Mouse (Mus musculus): ENCODE results near the gene Pfdn2. TPM values are rescaled to one million over a fixed set of nuclear protein-coding genes. Genes with fewer than 3 reads are reported as not detected.

The Pfdn2 gene
- polyA plus RNA-seq, 1 experiment: 11.9 TPM

GRCm38 (mm10) chr1:171328244-171328643 is 17.2 kb upstream of the Pfdn2 start:
- Histone ChIP-seq H3K9me3 (no peaks in the 10 kb centered on the region), H3K4me1 (peaks cover 57% of the 10 kb centered on the region)

DNA sequence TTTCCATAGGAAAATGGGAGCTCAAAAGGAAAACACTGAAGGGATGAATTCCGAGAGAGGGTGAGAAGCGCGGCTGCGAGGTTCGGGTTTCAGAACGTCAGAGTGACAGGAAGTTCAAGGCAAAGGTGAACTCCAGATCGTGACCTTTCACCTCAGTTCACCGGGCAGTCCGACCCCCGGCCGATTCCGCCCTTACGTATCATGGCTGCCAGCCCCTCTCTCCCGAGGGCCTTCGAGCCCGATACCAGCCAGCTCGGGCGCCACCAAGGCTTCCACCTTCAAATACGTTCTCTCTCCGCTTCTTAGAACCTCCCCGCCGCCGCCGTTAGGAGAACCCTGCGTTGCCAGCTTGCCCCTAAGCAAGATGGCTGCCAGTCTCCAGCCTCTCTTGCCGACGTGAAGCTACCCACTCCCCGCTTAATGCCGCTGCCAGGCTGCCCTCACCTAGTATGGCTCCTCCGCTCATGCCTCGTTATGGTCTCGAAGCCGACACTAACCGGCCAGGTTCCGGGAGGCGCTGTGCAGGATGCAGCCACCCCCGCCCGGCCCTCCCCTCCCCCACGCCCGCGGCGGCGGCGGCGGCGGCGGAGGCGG is 16.5 kb upstream of the Pfdn2 start, which contains the start of gene Dedd:
TSS of gene Dedd (plus strand) at position 307 of the 594 bp plus-strand sequence.
- Histone ChIP-seq H3K4me3 (replicated peaks) (peak within 1 kb of the TSS; percentile 96), H3K36me3 (replicated peaks; ENCODE audit: low read length) (peaks cover 48% of the 10 kb centered on the region), H3K9me3 (no peaks in the 10 kb centered on the region), H3K27me3 (replicated peaks) (no peaks in the 10 kb centered on the region), H3K4me1 (peaks cover 58% of the 10 kb centered on the region)
- TF ChIP-seq GATA1 (IDR thresholded peaks at IDR 0.05; ENCODE audit: borderline replicate concordance, low read length) (no peak), FLI1 (IDR thresholded peaks at IDR 0.05; ENCODE audit: low read length) (no peak)

More at GRCm38 (mm10) chr1:171328244-171328643, 17.2 kb upstream of the Pfdn2 start:
- TF ChIP-seq FLI1 (IDR thresholded peaks at IDR 0.05; ENCODE audit: low read length) (no peak), GATA1 (IDR thresholded peaks at IDR 0.05; ENCODE audit: borderline replicate concordance, low read length) (no peak)
- no peaks in the 10 kb centered on the region for H3K27me3 ChIP-seq (replicated peaks)
- peaks cover 46% of the 10 kb centered on the region for H3K36me3 ChIP-seq (replicated peaks; ENCODE audit: low read length)
- peak overlapping the region; percentile 96 for H3K4me3 ChIP-seq (replicated peaks)

DNA sequence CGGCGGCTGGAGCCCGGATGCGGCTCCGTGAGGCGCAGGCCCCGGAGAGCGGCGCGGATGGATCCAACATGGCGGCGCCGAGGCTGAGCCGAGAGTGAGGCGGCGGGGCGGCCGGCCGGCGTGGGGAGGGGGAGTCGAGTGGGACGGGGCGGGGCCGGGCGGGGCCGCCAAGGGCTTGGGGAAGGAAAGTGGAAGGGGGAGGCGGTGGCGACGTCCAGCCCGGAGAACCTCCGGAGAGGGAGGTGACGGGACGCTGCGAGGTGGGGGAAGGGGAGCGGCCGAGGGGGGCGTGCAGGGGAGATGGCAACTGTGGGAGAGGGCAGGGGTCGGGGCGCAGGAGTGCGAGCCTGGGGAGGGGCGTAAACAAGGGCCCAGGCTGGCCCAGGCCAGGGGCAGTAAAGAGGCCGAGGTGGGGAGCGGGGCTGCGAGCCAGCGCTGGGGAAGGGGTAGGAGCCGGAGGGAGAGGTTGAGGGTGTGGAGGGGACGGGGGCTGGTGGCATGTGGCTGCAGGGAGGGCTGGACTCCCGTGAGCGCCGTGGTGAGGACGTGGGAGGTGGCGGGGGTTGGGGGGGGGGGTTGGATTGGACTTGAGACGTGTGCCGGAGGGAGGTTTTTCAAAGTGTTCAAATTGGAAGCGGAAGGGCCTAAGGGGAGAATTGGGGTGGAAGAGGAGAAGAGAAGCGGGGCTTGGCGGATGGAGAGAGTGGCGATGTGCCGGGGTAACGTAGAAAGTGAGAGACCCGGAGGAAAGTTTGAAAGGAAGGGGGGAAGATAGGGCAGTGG is 15.8 kb upstream of the Pfdn2 start:
- Histone ChIP-seq H3K4me1 (peaks cover 65% of the 10 kb centered on the region), H3K9me3 (no peaks in the 10 kb centered on the region), H3K36me3 (replicated peaks; ENCODE audit: low read length) (peaks cover 51% of the 10 kb centered on the region), H3K4me3 (replicated peaks) (peak overlapping the region; percentile 96), H3K27me3 (replicated peaks) (no peaks in the 10 kb centered on the region)
- TF ChIP-seq FLI1 (IDR thresholded peaks at IDR 0.05; ENCODE audit: low read length) (no peak), GATA1 (IDR thresholded peaks at IDR 0.05; ENCODE audit: borderline replicate concordance, low read length) (no peak)

GRCm38 (mm10) chr1:171330216-171330560 is 15.3 kb upstream of the Pfdn2 start:
- Histone ChIP-seq H3K4me3 (replicated peaks) (peak overlapping the region; percentile 96), H3K36me3 (replicated peaks; ENCODE audit: low read length) (peaks cover 50% of the 10 kb centered on the region), H3K9me3 (no peaks in the 10 kb centered on the region), H3K27me3 (replicated peaks) (no peaks in the 10 kb centered on the region), H3K4me1 (peaks cover 70% of the 10 kb centered on the region)
- TF ChIP-seq GATA1 (IDR thresholded peaks at IDR 0.05; ENCODE audit: borderline replicate concordance, low read length) (no peak), FLI1 (IDR thresholded peaks at IDR 0.05; ENCODE audit: low read length) (no peak)

DNA sequence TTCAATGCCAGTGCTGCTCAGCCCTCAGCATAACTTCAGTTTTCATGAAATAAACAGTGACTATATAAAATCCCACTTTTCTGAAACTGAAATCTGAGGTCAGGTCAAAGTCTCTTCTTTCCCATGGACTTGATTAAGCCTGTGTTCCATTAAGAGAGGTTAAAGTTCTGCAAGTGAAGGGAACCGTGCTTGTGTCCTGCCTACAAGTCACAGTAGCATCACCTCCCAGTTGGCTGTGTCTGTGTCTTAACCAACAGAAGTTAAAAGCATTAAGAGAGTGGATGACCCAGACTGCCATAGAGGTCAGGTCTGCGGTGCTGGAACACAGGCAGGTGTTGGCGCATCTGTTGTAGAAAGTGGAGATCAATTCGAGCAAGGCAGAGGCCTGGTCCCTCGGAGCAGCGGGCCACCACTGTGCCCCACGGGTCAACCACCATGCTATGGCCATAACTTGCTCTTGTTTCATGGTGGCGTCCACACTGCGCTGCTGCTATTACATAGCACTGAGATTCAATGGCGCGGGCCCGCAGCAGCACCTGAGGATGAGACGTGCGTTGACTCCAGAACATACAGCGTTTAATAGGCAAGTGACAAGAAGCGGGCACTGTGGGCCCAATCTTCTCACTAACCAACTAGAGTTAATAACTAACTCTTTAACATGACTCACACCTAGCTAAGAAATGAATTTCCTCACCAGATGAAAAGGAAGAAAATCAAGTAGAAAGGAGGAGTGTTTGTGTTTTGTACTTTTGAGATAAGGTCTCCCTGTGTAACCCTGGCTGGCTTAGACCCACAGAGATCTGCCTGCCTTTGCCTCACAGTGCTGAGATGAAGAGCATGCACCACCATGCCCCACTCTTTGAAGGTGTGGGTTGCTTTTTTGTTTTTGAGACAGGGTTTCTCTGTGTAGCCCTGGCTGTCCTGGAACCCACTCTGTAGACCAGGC is 2.9 kb upstream of the Pfdn2 start:
- TF ChIP-seq FLI1 (IDR thresholded peaks at IDR 0.05; ENCODE audit: low read length) (no peak), GATA1 (IDR thresholded peaks at IDR 0.05; ENCODE audit: borderline replicate concordance, low read length) (no peak)
- no peaks in the 10 kb centered on the region for H3K27me3 ChIP-seq (replicated peaks)
- H3K36me3 ChIP-seq (replicated peaks; ENCODE audit: low read length): peaks cover 69% of the 10 kb centered on the region
- peaks cover 35% of the 10 kb centered on the region for H3K4me1 ChIP-seq
- no peaks in the 10 kb centered on the region for H3K9me3 ChIP-seq
- H3K4me3 ChIP-seq (replicated peaks): no peak overlapping the region

DNA sequence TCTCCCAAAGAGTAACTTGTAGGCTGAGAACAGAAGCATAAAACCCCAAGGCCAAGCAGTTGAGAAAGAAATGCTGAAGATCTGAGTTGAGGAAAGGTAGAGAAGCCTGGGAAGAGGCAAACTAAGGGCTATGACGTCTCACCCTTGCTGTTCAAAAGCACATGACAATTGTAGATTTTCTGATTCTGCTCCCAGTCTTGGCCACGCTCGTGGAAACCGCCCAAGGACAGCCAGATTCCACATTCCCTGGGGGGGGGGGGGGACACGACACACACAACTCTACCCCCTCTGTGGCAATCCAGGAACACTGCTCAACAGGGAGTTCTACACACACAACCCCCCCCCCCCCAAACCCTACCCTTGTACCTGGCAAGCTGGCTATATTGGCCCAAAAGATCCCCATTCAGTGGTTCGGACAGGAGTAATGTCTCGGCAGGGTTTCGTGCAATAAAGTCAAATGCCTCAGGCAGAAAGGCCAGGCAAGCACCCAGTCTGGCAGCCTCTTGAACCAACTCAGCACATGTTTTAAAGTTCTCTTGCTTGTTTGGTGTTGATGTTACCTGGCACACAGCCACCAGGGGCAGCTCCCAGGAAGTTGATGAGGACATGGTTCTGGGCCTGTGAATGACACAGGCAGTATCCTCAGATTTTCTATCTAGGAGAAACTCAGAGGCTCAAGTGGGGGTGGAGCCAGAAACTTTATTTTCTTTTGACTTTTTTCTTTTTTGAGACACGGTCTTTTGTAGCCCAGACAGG is 1.4 kb upstream of the Pfdn2 start:
- no peaks in the 10 kb centered on the region for H3K9me3 ChIP-seq
- no peaks in the 10 kb centered on the region for H3K27me3 ChIP-seq (replicated peaks)
- peaks cover 57% of the 10 kb centered on the region for H3K36me3 ChIP-seq (replicated peaks; ENCODE audit: low read length)
- H3K4me1 ChIP-seq: peaks cover 47% of the 10 kb centered on the region
- TF ChIP-seq GATA1 (IDR thresholded peaks at IDR 0.05; ENCODE audit: borderline replicate concordance, low read length) (no peak), FLI1 (IDR thresholded peaks at IDR 0.05; ENCODE audit: low read length) (no peak)
- no peak overlapping the region for H3K4me3 ChIP-seq (replicated peaks)

GRCm38 (mm10) chr1:171344715-171345114 is 755 bp upstream of the Pfdn2 start:
- TF ChIP-seq GATA1 (IDR thresholded peaks at IDR 0.05; ENCODE audit: borderline replicate concordance, low read length): no peak
- TF ChIP-seq FLI1 (IDR thresholded peaks at IDR 0.05; ENCODE audit: low read length): no peak
- H3K27me3 ChIP-seq (replicated peaks): no peaks in the 10 kb centered on the region
- H3K4me3 ChIP-seq (replicated peaks): peak overlapping the region; percentile 97
- peaks cover 51% of the 10 kb centered on the region for H3K36me3 ChIP-seq (replicated peaks; ENCODE audit: low read length)
- peaks cover 50% of the 10 kb centered on the region for H3K4me1 ChIP-seq
- H3K9me3 ChIP-seq: no peaks in the 10 kb centered on the region

- H3K4me1 ChIP-seq: peaks cover 58% of the 10 kb centered on the region
Observed at GRCm38 (mm10) chr1:171346095-171346450, 603 bp downstream of the Pfdn2 start.

GRCm38 (mm10) chr1:171348665-171349064 is 3.2 kb downstream of the Pfdn2 start:
- H3K4me1 ChIP-seq: peaks cover 68% of the 10 kb centered on the region
- H3K36me3 ChIP-seq (replicated peaks; ENCODE audit: low read length): peaks cover 16% of the 10 kb centered on the region
- H3K4me3 ChIP-seq (replicated peaks): no peak overlapping the region
- no peaks in the 10 kb centered on the region for H3K9me3 ChIP-seq
- H3K27me3 ChIP-seq (replicated peaks): no peaks in the 10 kb centered on the region
- TF ChIP-seq FLI1 (IDR thresholded peaks at IDR 0.05; ENCODE audit: low read length): no peak
- TF ChIP-seq GATA1 (IDR thresholded peaks at IDR 0.05; ENCODE audit: borderline replicate concordance, low read length): no peak

More at GRCm38 (mm10) chr1:171346095-171346450, 603 bp downstream of the Pfdn2 start:
- Histone ChIP-seq H3K27me3 (replicated peaks) (no peaks in the 10 kb centered on the region), H3K4me3 (replicated peaks) (peak overlapping the region; percentile 97), H3K36me3 (replicated peaks; ENCODE audit: low read length) (peaks cover 38% of the 10 kb centered on the region), H3K9me3 (no peaks in the 10 kb centered on the region)
- TF ChIP-seq GATA1 (IDR thresholded peaks at IDR 0.05; ENCODE audit: borderline replicate concordance, low read length) (no peak), FLI1 (IDR thresholded peaks at IDR 0.05; ENCODE audit: low read length) (no peak)
